Comparison of ENCODE assay signal across 8 mouse cellular contexts in the genomic region with DNA sequence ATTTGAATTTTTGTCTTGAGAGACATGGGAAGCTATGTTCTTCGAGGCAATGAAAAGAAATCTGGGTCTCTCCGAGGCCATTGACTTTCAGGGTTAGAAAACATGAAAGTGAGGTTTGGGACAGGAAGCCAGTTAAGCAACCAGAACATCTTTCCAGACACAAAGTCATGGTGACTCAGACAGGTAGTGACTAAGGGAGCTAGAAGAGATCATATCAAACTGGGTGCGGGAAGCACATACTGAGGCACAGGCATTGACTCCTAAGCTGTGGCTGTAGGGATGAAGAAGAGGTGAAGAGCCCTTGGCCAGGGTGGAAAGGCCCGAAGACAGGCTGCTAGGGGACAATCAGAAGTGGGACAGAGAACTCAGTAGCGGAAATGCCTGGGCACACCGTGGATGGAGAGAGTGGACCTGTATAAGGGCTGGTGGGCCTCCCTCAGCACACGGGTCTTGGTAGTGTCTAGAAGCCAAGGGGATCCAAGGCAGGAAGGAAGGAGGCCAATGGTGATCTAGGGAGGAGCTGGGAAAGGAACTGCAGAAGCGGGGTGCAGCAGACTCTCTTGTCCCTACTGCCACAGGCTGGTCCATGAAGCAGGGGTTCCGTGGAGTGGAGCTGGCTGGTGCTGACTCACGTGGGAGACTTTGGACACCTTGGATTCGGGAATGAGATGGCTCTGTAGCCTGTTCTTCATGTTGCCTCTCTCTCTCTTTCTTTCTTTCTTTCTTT. TPM values are rescaled to one million over a fixed set of nuclear protein-coding genes. Genes with fewer than 3 reads are reported as not detected.
DNase-seq lines count a peak whose midpoint lies in the region; ATAC-seq and TF ChIP-seq lines count a peak whose summit lies in the region.
"Had no signal": no experiment of that assay in that cellular context is flagged by ENCODE, and none has a peak within 500 bp of the region (broad histone marks: within the 10 kb centered on the region; RNA-seq: fewer than 3 reads in every experiment).

No protein-coding gene starts in this region.

- 62% methylated on average over 11 of the region's 11 CpGs for WGBS in thymus, adult 2 months
- 87% methylated on average over 11 of the region's 11 CpGs for WGBS in embryonic facial prominence, embryonic 14.5 days
- WGBS in limb, embryonic 12.5 days: 84% methylated on average over 11 of the region's 11 CpGs

- H3K4me1 ChIP-seq in thymus, adult 2 months (replicated peaks; ENCODE audit: control insufficient read depth, insufficient read depth, low read length): peaks cover 13% of the 10 kb centered on the region
- peaks cover 14% of the 10 kb centered on the region for H3K4me1 ChIP-seq in embryonic facial prominence, embryonic 14.5 days (ENCODE audit: control insufficient read depth, insufficient read depth, low read length)
- H3K4me1 ChIP-seq in limb, embryonic 12.5 days (replicated peaks): peaks cover 39% of the 10 kb centered on the region

- 0 out of 2 replicates have a peak overlapping the region, but pooled peaks have one; percentile 86 for H3K4me3 ChIP-seq in thymus, adult 2 months (ENCODE audit: control insufficient read depth, insufficient read depth, low read length)
- peak overlapping the region; percentile 99 for H3K4me3 ChIP-seq in embryonic facial prominence, embryonic 14.5 days (ENCODE audit: low read depth, low read length)
- H3K4me3 ChIP-seq in limb, embryonic 12.5 days (replicated peaks): peak overlapping the region; percentile 98

- H3K9me3 ChIP-seq in embryonic facial prominence, embryonic 14.5 days (ENCODE audit: control insufficient read depth, low read length): peaks cover 11% of the 10 kb centered on the region; the same call in 1 of the 2 replicates
- H3K9me3 ChIP-seq in limb, embryonic 12.5 days: peaks cover 12% of the 10 kb centered on the region

- TF ChIP-seq POLR2A in thymus, adult 2 months (IDR thresholded peaks at IDR 0.05; ENCODE audit: control insufficient read depth, extremely low read depth, insufficient read depth, low read length, poor library complexity): no peak

- no peaks in the 10 kb centered on the region for H3K27me3 ChIP-seq in thymus, adult 2 months (ENCODE audit: control insufficient read depth, insufficient read depth, low read length)
- no peaks in the 10 kb centered on the region for H3K27me3 ChIP-seq in embryonic facial prominence, embryonic 14.5 days (replicated peaks; ENCODE audit: control insufficient read depth, insufficient read depth, low read length)
- H3K27me3 ChIP-seq in limb, embryonic 12.5 days: no peaks in the 10 kb centered on the region

- H3K4me2 ChIP-seq in embryonic facial prominence, embryonic 14.5 days (ENCODE audit: low read depth, low read length): peak overlapping the region; percentile 86
- H3K4me2 ChIP-seq in limb, embryonic 12.5 days: peak overlapping the region; percentile 70

- no peak for ATAC-seq in embryonic facial prominence, embryonic 14.5 days (ENCODE audit: low read depth)
- ATAC-seq in limb, embryonic 12.5 days (ENCODE audit: insufficient number of reproducible peaks, insufficient read depth, low FRiP score, low TSS enrichment, low read depth): no peak
- peak; percentile 45 for ATAC-seq in neutrophil, adult 5-6 weeks (ENCODE audit: extremely low read depth, insufficient number of reproducible peaks, low FRiP score, poor library complexity, severe bottlenecking)
- ATAC-seq in cerebellum, adult (ENCODE audit: insufficient number of reproducible peaks, low FRiP score, low TSS enrichment): no peak

- TF ChIP-seq CTCF in thymus, adult 2 months (IDR thresholded peaks at IDR 0.05; ENCODE audit: borderline replicate concordance, control insufficient read depth, extremely low read depth, insufficient read depth, low read length, poor library complexity): no peak

- peak overlapping the region; percentile 91 for H3K9ac ChIP-seq in embryonic facial prominence, embryonic 14.5 days (ENCODE audit: low read depth, low read length)
- H3K9ac ChIP-seq in limb, embryonic 12.5 days (replicated peaks): peak overlapping the region; percentile 95

- H3K27ac ChIP-seq in thymus, adult 2 months (ENCODE audit: control insufficient read depth, insufficient read depth, low read length): no peak overlapping the region
- H3K27ac ChIP-seq in embryonic facial prominence, embryonic 14.5 days (replicated peaks; ENCODE audit: low read depth, low read length): peak overlapping the region; percentile 94
- H3K27ac ChIP-seq in limb, embryonic 12.5 days: peak overlapping the region; percentile 90; the same call in 1 of the 2 replicates

- no peaks in the 10 kb centered on the region for H3K36me3 ChIP-seq in thymus, adult 2 months (ENCODE audit: control insufficient read depth, insufficient read depth, low read length)
- peaks cover 20% of the 10 kb centered on the region for H3K36me3 ChIP-seq in embryonic facial prominence, embryonic 14.5 days (ENCODE audit: control insufficient read depth, insufficient read depth, low read length)
- H3K36me3 ChIP-seq in limb, embryonic 12.5 days: peaks cover 20% of the 10 kb centered on the region

- no peak for DNase-seq in thymus, adult 2 months
- no peak for DNase-seq in thymus, postnatal 25 days
- no peak for DNase-seq in embryonic facial prominence, embryonic 14.5 days (ENCODE audit: low spot score)
- no peak for DNase-seq in ovary, postnatal 10 days (ENCODE audit: low spot score)

RNA-seq across cellular contexts. Expression of a gene that starts 3.7 kb away (rescaled TPM):
- polyA plus RNA-seq in thymus, adult 2 months (2012; rRNA removed): 28.2 and 35.3 TPM in 2 replicates
- 64.6 and 66.7 TPM in 2 replicates for polyA plus RNA-seq in embryonic facial prominence, embryonic 14.5 days (2014; fragmentation: Nextera tagmentation; extraction: Ambion mirVana)
- 68.7 and 69.3 TPM in 2 replicates for polyA plus RNA-seq in limb, embryonic 12.5 days (2016; fragmentation: Nextera tagmentation; extraction: Ambion mirVana)
- 31.7 and 35.8 TPM in 2 replicates for total RNA-seq in neutrophil, adult 5-6 weeks (2017)

RNA-seq across cellular contexts. Expression of a gene that starts 7.5 kb away (rescaled TPM):
- polyA plus RNA-seq in thymus, adult 2 months (2012; rRNA removed): 2.5 and 17.0 TPM in 2 replicates
- polyA plus RNA-seq in embryonic facial prominence, embryonic 14.5 days (2014; fragmentation: Nextera tagmentation; extraction: Ambion mirVana): 348 and 416 TPM in 2 replicates
- 1,818 and 1,932 TPM in 2 replicates for polyA plus RNA-seq in limb, embryonic 12.5 days (2016; fragmentation: Nextera tagmentation; extraction: Ambion mirVana)
- not detected in 2 replicates for total RNA-seq in neutrophil, adult 5-6 weeks (2017)
- total RNA-seq: hematopoietic stem cell, adult 5-6 weeks had no signal

Comparison
In these comparisons a context has a peak if more than half of its experiments do, and no peak if none do; other contexts are left out.
1. RNA of a gene that starts 7.5 kb away (polyA plus RNA-seq): 1,818 to 1,932 TPM in limb, embryonic 12.5 days and 348 to 416 TPM in embryonic facial prominence, embryonic 14.5 days; 2.5 to 17.0 TPM in thymus, adult 2 months; every median in the first group is over 10 times any median in the second.
2. Peak in every context shown above with its lines, with median percentiles within 50 percentile points of each other: H3K4me3 ChIP-seq.